Mouse (Mus musculus): ENCODE data around the gene Dbndd1.
A peak's percentile ranks its signal among the peaks of the same experiment; 100 is the strongest.
"Not testable (repeated sequence)": the region's sequence is repeated elsewhere in the genome, so short reads cannot be mapped to it uniquely, and the experiment has no call there.

Gene Dbndd1

GRCm38 (mm10) chr8:123514781-123515539 lies at the start of gene Dbndd1:
TSS of gene Dbndd1 (minus strand) at chr8:123515463.
- DNase-seq, result peak; percentile 90

GRCm38 (mm10) chr8:123564221-123564620 lies 49.0 kb upstream of the Dbndd1 start:
- DNase-seq, result not testable (repeated sequence)

GRCm38 (mm10) chr8:123537641-123538040 lies 22.4 kb upstream of the Dbndd1 start:
- DNase-seq, result peak; percentile 24 to 58

GRCm38 (mm10) chr8:123536990-123537380 lies 21.7 kb upstream of the Dbndd1 start:
- DNase-seq, result no peak

GRCm38 (mm10) chr8:123536242-123536989 lies 21.2 kb upstream of the Dbndd1 start:
- peak in 1 of 2 experiments; percentile 4 for DNase-seq

GRCm38 (mm10) chr8:123527720-123528489 lies 12.6 kb upstream of the Dbndd1 start:
- DNase-seq, result no peak

GRCm38 (mm10) chr8:123520048-123520447 lies 4.8 kb upstream of the Dbndd1 start:
- not testable (repeated sequence) for DNase-seq

- peak; percentile 93 to 95 for DNase-seq
Measured at GRCm38 (mm10) chr8:123518667-123519066, 3.4 kb upstream of the Dbndd1 start, which contains the start of gene Gas8. TSS of gene Gas8 (plus strand) at chr8:123518834.

GRCm38 (mm10) chr8:123518172-123518571 lies 2.9 kb upstream of the Dbndd1 start:
- no peak for DNase-seq

- peak in 1 of 2 experiments; percentile 39 for DNase-seq
Measured at GRCm38 (mm10) chr8:123516596-123516995, 1.3 kb upstream of the Dbndd1 start.

GRCm38 (mm10) chr8:123515540-123515897 lies 256 bp upstream of the Dbndd1 start:
- no peak for DNase-seq

GRCm38 (mm10) chr8:123514136-123514535 lies 1.1 kb downstream of the Dbndd1 start:
- DNase-seq, result peak; percentile 33 to 48

- DNase-seq, result no peak
Measured at GRCm38 (mm10) chr8:123510819-123511218, 4.4 kb downstream of the Dbndd1 start.

- DNase-seq, result no peak
Measured at GRCm38 (mm10) chr8:123507153-123507552, 8.1 kb downstream of the Dbndd1 start.

- DNase-seq, result no peak
Measured at GRCm38 (mm10) chr8:123505695-123506094, 9.6 kb downstream of the Dbndd1 start.

- no peak for DNase-seq
Measured at GRCm38 (mm10) chr8:123505267-123505666, 10.0 kb downstream of the Dbndd1 start.

GRCm38 (mm10) chr8:123504591-123505195 lies 10.6 kb downstream of the Dbndd1 start:
- no peak for DNase-seq

- peak; percentile 43 to 51 for DNase-seq
Measured at GRCm38 (mm10) chr8:123503801-123504467, 11.3 kb downstream of the Dbndd1 start.

- DNase-seq, result no peak
Measured at GRCm38 (mm10) chr8:123502192-123502591, 13.1 kb downstream of the Dbndd1 start.

- DNase-seq, result no peak
Measured at GRCm38 (mm10) chr8:123499556-123499955, 15.7 kb downstream of the Dbndd1 start.

GRCm38 (mm10) chr8:123498963-123499362 lies 16.3 kb downstream of the Dbndd1 start:
- peak; percentile 64 to 72 for DNase-seq

GRCm38 (mm10) chr8:123497699-123498098 lies 17.6 kb downstream of the Dbndd1 start:
- DNase-seq, result no peak

Measured in cerebellum, postnatal 10 days (tissue).